Mouse (Mus musculus) heart, postnatal 0 days (tissue): ENCODE results near the gene Supt3.

Source experiments
- CTCF ChIP-seq: IDR thresholded peaks from 2 replicates; pipeline ENCODE4 v1.5.1; 2016; ENCODE audit warnings: antibody characterized with exemption, control low read depth, low read depth
- EP300 ChIP-seq: IDR thresholded peaks from 2 replicates; pipeline ENCODE4 v1.6.1; 2016; ENCODE audit warnings: antibody characterized with exemption, low read depth

DNA sequence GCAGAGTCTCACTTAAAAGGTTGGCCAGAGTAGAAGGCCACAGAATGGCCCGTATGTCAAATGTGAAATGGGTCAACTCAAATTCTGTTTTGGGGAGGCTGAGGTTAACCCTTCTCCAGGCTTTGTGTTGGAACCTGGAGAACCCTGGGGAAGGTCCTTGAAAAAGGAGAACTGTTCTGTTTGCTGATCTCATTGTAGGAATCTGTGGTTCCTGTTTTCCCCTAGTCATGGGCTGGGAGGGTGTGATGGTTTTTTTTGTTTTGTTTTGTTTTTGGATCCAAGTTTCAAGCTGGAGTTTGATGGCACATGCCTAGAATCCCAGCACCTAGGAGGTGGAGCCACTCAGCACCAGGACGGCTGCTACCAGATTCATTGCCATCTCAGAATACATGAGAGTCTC is 6.2 kb downstream of the Supt3 start:
- TF ChIP-seq CTCF, result no peak
- TF ChIP-seq EP300, result no peak
